Mouse (Mus musculus): ENCODE data around the gene Ubn2. TPM values are rescaled to one million over a fixed set of nuclear protein-coding genes. Genes with fewer than 3 reads are reported as not detected.

Ubn2 gene
- polyA plus RNA-seq, 1 experiment from 2014 or later: 4.1 TPM

Small RNAs within 50 kb of the gene (microRNA-seq; reads per million reads assigned to microRNA genes)
- 8.4 reads per million, percentile 24 among the genes with 10 or more reads in this experiment for gene Mir7670

Other genes with a start within 250 kb of the Ubn2 start
- 0.16 and 0.26 TPM in 2 replicates for gene D630045J12Rik, start 179.9 kb upstream of the Ubn2 start, polyA plus RNA-seq (2015; fragmentation: Nextera tagmentation; extraction: Ambion mirVana)
- gene Zc3hav1l, start 134.7 kb upstream of the Ubn2 start, polyA plus RNA-seq (2015; fragmentation: Nextera tagmentation; extraction: Ambion mirVana): 1.1 and 1.4 TPM in 2 replicates
- 21.4 and 22.3 TPM in 2 replicates for gene Zc3hav1, start 79.3 kb upstream of the Ubn2 start, polyA plus RNA-seq (2015; fragmentation: Nextera tagmentation; extraction: Ambion mirVana)
- 0.22 and 0.42 TPM in 2 replicates for gene Ttc26, start 52.5 kb upstream of the Ubn2 start, polyA plus RNA-seq (2015; fragmentation: Nextera tagmentation; extraction: Ambion mirVana)
- 74.5 and 81.7 TPM in 2 replicates for gene Fmc1, start 99.6 kb downstream of the Ubn2 start, polyA plus RNA-seq (2015; fragmentation: Nextera tagmentation; extraction: Ambion mirVana)
- 15.0 and 16.6 TPM in 2 replicates for gene Luc7l2, start 117.4 kb downstream of the Ubn2 start, polyA plus RNA-seq (2015; fragmentation: Nextera tagmentation; extraction: Ambion mirVana)
- gene Klrg2, start 203.3 kb downstream of the Ubn2 start, polyA plus RNA-seq (2015; fragmentation: Nextera tagmentation; extraction: Ambion mirVana): 0.04 and 0.06 TPM in 2 replicates
- not detected in 2 replicates for gene Clec2l, start 229.1 kb downstream of the Ubn2 start, polyA plus RNA-seq (2015; fragmentation: Nextera tagmentation; extraction: Ambion mirVana)